Mouse (Mus musculus) embryonic stem cell, embryonic (primary cell): ENCODE measurements at regions not wholly inside any gene's neighbourhood (a gene's known extent, or its start where the extent isn't known, plus 50 kb on each side); places are given as distances from the start of the nearest gene placed in this dataset.

Source experiments
- CTCF ChIA-PET, 4 experiments: fragments of 300-600 bp in 2 of 4; fragments of 350-600 bp in 2 of 4; sonication (Branson Sonifier 250); formaldehyde crosslinking; loops; one replicate each; lab custom pipeline; 2022; ENCODE audit warnings: inconsistent platforms in 2 of 4; lab: Charles Lee
- POLR2A ChIA-PET, 4 experiments: fragments of 300-600 bp in 2 of 4; fragments of 350-600 bp in 2 of 4; sonication (Branson Sonifier 250); formaldehyde crosslinking; loops; one replicate each; lab custom pipeline; 2022; ENCODE audit warnings: antibody characterized with exemption in 4 of 4, inconsistent platforms in 1 of 4; lab: Charles Lee

- POLR2A ChIA-PET = interaction anchor here in 2 of 4 experiments (0.7 to 3.1 kb wide), 10 partner anchors 11 to 113 kb away, joined by 3 to 21 read pairs (median 4); no protein-coding TSS in a partner anchor
- CTCF ChIA-PET = interaction anchor here in 2 of 4 experiments (0.5 to 1.4 kb wide), 9 partner anchors 12 to 147 kb away, joined by 3 to 4 read pairs (median 3); no protein-coding TSS in a partner anchor
Observed at GRCm38 (mm10) chr19:45288722-45289121, 53.1 kb upstream of the Lbx1 start.

GRCm38 (mm10) chr19:45297812-45298211, 62.2 kb upstream of the Lbx1 start:
- POLR2A ChIA-PET = interaction anchor here in 3 of 4 experiments (0.7 to 4.1 kb wide), 5 partner anchors 12 to 113 kb away, joined by 3 to 25 read pairs (median 4); no protein-coding TSS in a partner anchor
- CTCF ChIA-PET = interaction anchor here (0.6 to 1.5 kb wide), 14 partner anchors 11 to 1757 kb away, joined by 3 to 8 read pairs (median 4); no protein-coding TSS in a partner anchor

GRCm38 (mm10) chr19:45299341-45299740, 63.7 kb upstream of the Lbx1 start:
- POLR2A ChIA-PET = interaction anchor here in 3 of 4 experiments (0.6 to 4.8 kb wide), 14 partner anchors 8 to 92 kb away, joined by 3 to 25 read pairs (median 5); no protein-coding TSS in a partner anchor
- CTCF ChIA-PET = interaction anchor here in 3 of 4 experiments (0.7 to 4.9 kb wide), 8 partner anchors 8 to 147 kb away, joined by 3 to 20 read pairs (median 4); partner anchors contain the start of gene Lbx1 (in 1 of the 3)

GRCm38 (mm10) chr19:45299768-45300167, 63.8 kb upstream of the Btrc start:
- ChIA-PET CTCF (interaction anchor here in 3 of 4 experiments (0.6 to 4.9 kb wide), 12 partner anchors 9 to 336 kb away, joined by 3 to 20 read pairs (median 4); partner anchors contain the start of gene Lbx1 (in 1 of the 3)), POLR2A (interaction anchor here in 3 of 4 experiments (0.6 to 4.8 kb wide), 18 partner anchors 8 to 496 kb away, joined by 3 to 25 read pairs (median 4); no protein-coding TSS in a partner anchor)

- ChIA-PET CTCF (interaction anchor here (0.6 to 4.9 kb wide), 25 partner anchors 8 to 1391 kb away, joined by 3 to 20 read pairs (median 4); no protein-coding TSS in a partner anchor), POLR2A (interaction anchor here in 3 of 4 experiments (0.6 to 4.8 kb wide), 23 partner anchors 9 to 155 kb away, joined by 3 to 25 read pairs (median 4); no protein-coding TSS in a partner anchor)
Observed at GRCm38 (mm10) chr19:45300691-45301431, 62.7 kb upstream of the Btrc start.

- ChIA-PET CTCF (interaction anchor here (0.6 to 4.9 kb wide), 17 partner anchors 9 to 1391 kb away, joined by 3 to 20 read pairs (median 6); no protein-coding TSS in a partner anchor), POLR2A (interaction anchor here in 2 of 4 experiments (0.6 to 4.8 kb wide), 16 partner anchors 8 to 84 kb away, joined by 3 to 25 read pairs (median 4); no protein-coding TSS in a partner anchor)
Observed at GRCm38 (mm10) chr19:45301432-45301732, 62.2 kb upstream of the Btrc start.

GRCm38 (mm10) chr19:45301733-45302547, 61.6 kb upstream of the Btrc start:
- ChIA-PET POLR2A (interaction anchor here in 3 of 4 experiments (0.6 to 4.8 kb wide), 16 partner anchors 8 to 173 kb away, joined by 3 to 21 read pairs (median 4); no protein-coding TSS in a partner anchor), CTCF (interaction anchor here (0.6 to 4.9 kb wide), 14 partner anchors 13 to 1390 kb away, joined by 3 to 20 read pairs (median 6); no protein-coding TSS in a partner anchor)

GRCm38 (mm10) chr19:45302548-45303241, 60.8 kb upstream of the Btrc start:
- CTCF ChIA-PET = interaction anchor here in 3 of 4 experiments (0.6 to 4.9 kb wide), 8 partner anchors 20 to 249 kb away, joined by 3 to 20 read pairs (median 6); no protein-coding TSS in a partner anchor
- POLR2A ChIA-PET = interaction anchor here in 3 of 4 experiments (0.6 to 4.8 kb wide), 11 partner anchors 8 to 435 kb away, joined by 3 to 21 read pairs (median 3); no protein-coding TSS in a partner anchor

- ChIA-PET POLR2A (interaction anchor here in 3 of 4 experiments (0.6 to 2.8 kb wide), 3 partner anchors 11 to 292 kb away, joined by 3 to 7 read pairs (median 7); no protein-coding TSS in a partner anchor), CTCF (interaction anchor here in 2 of 4 experiments (0.6 to 1.0 kb wide), 7 partner anchors 9 to 411 kb away, joined by 3 to 10 read pairs (median 4); no protein-coding TSS in a partner anchor)
Observed at GRCm38 (mm10) chr19:45304538-45304937, 59.0 kb upstream of the Btrc start.

- POLR2A ChIA-PET = interaction anchor here in 3 of 4 experiments (0.6 to 4.4 kb wide), 6 partner anchors 8 to 154 kb away, joined by 3 to 25 read pairs (median 4); no protein-coding TSS in a partner anchor
- CTCF ChIA-PET = interaction anchor here (0.6 to 4.1 kb wide), 24 partner anchors 8 to 267 kb away, joined by 3 to 26 read pairs (median 4); no protein-coding TSS in a partner anchor
Observed at GRCm38 (mm10) chr19:45307299-45308275, 55.9 kb upstream of the Btrc start.

GRCm38 (mm10) chr19:45308676-45309275, 54.8 kb upstream of the Btrc start:
- ChIA-PET POLR2A (interaction anchor here in 3 of 4 experiments (0.5 to 4.4 kb wide), 12 partner anchors 10 to 1032 kb away, joined by 3 to 25 read pairs (median 3); no protein-coding TSS in a partner anchor), CTCF (interaction anchor here (0.5 to 4.1 kb wide), 44 partner anchors 8 to 266 kb away, joined by 3 to 26 read pairs (median 4); partner anchors contain the start of gene Btrc (in 1 of the 4))

GRCm38 (mm10) chr19:45310291-45310881, 53.1 kb upstream of the Btrc start:
- CTCF ChIA-PET = interaction anchor here (0.5 to 4.1 kb wide), 13 partner anchors 9 to 235 kb away, joined by 3 to 17 read pairs (median 3); partner anchors contain the start of gene Btrc (in 1 of the 4)
- POLR2A ChIA-PET = interaction anchor here in 2 of 4 experiments (0.9 to 4.4 kb wide), 14 partner anchors 9 to 104 kb away, joined by 3 to 25 read pairs (median 3); partner anchors contain the start of gene Btrc (in 1 of the 2)

- CTCF ChIA-PET = interaction anchor here (0.5 to 4.1 kb wide), 15 partner anchors 11 to 446 kb away, joined by 3 to 17 read pairs (median 4); partner anchors contain the start of gene Btrc (in 1 of the 4)
- POLR2A ChIA-PET = interaction anchor here in 2 of 4 experiments (0.5 to 4.4 kb wide), 15 partner anchors 9 to 747 kb away, joined by 3 to 25 read pairs (median 3); partner anchors contain the start of gene Btrc (in 1 of the 2)
Observed at GRCm38 (mm10) chr19:45310944-45311603, 52.5 kb upstream of the Btrc start.
